Mouse (Mus musculus) skeletal muscle tissue, adult 2 months (tissue): Measurements from ENCODE around the gene Rbms2.
"Not testable (repeated sequence)": the region's sequence is repeated elsewhere in the genome, so short reads cannot be mapped to it uniquely, and the experiment has no call there.

ENCODE experiments used
- DNase-seq: peaks from one replicate; pipeline ENCODE4 v3.0.0-alpha.2; 2012; ENCODE audit warnings: low read depth, low spot score

The Rbms2 gene

DNA sequence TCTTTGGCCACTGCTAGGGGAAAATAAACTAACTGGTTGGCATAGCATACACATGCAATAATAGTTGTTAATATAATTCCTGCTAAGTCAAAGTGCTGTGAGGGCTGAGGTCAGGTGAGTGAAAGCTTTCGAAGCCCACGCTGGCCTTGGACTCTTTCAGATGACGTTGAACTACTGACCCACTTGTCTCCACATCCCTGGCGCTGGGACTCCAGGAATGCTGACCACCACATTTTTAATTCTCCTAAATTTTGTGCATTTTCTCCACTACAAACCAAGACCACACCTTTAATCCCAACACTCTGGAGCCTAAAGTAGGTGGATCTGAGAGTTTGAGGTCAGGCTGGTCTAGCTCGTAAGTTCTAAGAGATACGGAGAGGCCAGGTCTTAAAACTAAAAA is 13.0 kb upstream of the Rbms2 start:
- DNase-seq: no peak

DNA sequence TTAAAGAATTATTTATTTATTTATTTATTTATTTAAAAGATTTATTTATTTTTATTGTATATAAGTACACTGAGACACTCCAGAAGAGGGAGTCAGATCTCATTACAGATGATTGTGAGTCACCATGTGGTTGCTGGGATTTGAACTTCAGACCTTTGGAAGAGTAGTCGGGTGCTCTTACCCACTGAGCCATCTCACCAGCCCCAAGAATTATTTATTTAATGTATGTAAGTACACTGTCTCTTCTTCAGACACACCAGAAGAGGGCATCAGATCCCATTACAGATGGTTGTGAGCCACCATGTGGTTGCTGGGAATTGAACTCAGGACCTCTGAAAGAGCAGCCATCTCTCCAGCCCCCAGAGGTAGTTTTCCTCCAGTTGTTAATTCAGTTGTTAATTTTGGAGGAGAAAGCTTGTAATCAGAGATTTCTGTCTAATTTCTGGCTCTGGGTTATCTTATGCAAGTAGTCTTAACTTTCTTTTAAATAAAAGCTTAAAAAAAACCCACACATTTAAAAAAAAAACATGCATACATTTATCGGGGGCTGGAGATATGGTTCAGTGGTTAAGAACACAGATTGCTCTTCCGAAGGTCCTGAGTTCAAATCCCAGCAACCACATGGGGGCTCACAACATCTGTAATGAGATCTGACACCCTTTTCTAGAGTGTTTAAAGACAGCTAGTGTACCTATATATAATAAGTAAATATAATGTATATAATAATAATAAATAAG is 12.1 kb upstream of the Rbms2 start:
- DNase-seq: not testable (repeated sequence)

GRCm38 (mm10) chr10:128191472-128191871 is 11.4 kb upstream of the Rbms2 start:
- DNase-seq: no peak

GRCm38 (mm10) chr10:128188242-128188877 is 8.3 kb upstream of the Rbms2 start:
- peak; percentile 66 for DNase-seq

DNA sequence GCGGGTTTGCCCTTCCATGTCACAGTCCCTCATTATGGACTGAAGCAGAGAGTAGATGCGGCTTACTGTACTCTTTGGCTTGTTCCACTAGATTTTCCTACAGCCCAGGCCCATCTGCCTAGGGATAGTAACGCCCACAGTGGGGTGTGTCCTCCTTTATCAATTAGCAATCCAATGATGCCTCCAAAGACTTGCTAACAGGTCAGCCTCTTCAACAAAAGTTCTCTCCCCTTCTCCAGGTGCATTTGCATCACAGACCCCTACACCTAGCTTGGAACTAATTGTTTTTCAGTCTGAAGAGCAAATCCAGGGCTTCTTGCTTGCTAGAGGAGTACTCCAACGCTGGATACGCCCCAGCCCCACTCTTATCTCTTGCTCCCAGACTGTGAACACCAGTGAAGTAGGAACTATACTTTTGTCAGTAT is 7.1 kb upstream of the Rbms2 start:
- no peak for DNase-seq

- peak; percentile 90 for DNase-seq
Observed at GRCm38 (mm10) chr10:128185959-128186358, 5.9 kb upstream of the Rbms2 start.

GRCm38 (mm10) chr10:128185277-128185940 is 5.3 kb upstream of the Rbms2 start:
- DNase-seq: peak; percentile 67

DNA sequence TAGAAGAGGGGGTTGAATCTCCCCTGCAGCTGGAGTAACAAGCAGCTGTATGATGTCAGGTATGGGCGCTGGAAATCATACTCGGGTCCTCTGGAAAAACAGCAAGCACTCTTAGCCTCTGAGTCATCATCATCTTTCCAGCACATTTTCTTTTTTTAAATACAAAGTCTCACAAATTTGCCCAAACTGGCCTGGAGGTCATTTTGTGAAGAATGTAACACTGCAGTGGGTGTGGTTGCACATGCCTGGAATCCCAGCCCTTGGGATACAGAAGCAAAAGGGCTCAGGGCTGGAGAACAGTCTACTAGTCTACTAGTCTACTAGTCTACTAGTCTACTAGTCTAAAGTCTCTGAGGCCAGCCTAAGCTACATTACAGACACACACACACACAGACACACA is 4.2 kb upstream of the Rbms2 start:
- peak; percentile 29 for DNase-seq

- DNase-seq: no peak
Observed at GRCm38 (mm10) chr10:128177316-128177715, 2.8 kb downstream of the Rbms2 start.

- peak; percentile 71 for DNase-seq
Observed at GRCm38 (mm10) chr10:128175996-128176755, 3.9 kb downstream of the Rbms2 start.

DNA sequence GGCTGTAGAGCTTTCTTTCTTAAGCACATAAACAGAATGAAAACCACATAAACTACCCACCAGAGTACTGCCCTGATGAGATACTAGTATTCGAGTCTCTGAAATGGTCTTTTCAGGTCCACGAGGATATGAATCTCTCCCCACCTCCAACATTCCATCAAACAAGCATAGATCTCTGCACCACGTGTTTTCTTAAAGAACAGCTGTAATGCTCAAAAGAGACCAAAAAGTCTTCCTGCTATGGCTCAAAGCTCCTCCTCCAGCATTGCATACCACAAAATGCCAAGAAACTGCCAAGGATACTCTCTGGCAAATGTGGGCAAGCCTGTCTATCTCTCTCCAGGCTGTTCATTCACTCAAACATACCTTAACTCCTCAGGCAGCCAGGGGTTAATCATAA is 4.8 kb downstream of the Rbms2 start:
- DNase-seq: no peak

GRCm38 (mm10) chr10:128171348-128171747 is 8.7 kb downstream of the Rbms2 start:
- DNase-seq: not testable (repeated sequence)

DNA sequence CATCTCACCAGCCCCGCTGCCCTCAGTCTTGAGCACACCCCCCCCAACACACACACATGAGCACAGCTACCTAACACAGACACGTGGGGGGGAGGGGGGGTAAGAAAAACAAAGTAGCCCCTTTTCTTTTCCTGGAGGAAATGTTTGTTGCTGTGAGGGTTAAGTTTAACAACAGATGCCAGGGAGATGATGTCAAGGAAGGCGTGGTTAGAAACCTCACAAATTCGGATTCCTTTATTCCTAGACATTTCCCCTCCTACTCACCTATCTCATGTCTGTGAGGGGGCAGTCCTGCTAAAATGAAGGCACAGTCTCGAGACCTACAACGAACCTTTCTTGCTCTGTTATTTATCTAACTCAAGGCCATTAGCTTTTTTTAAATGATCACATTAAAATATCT is 13.0 kb downstream of the Rbms2 start:
- DNase-seq: no peak

DNA sequence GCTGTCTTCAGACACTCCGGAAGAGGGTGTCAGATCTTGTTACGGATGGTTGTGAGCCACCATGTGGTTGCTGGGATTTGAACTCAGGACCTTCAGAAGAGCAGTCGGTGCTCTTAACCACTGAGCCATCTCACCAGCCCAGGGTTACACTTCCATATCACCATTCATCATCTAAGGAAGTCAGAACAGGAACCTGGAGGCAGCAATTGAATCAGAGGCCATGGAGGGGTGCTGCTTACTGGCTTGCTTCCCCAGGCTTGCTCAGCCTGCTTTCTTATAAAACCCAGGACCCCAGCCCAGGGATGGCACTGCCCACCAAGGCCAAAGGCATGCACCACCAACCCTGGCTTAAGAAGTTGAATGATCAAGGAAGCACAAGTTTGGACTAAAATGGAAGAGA is 14.4 kb downstream of the Rbms2 start:
- not testable (repeated sequence) for DNase-seq

GRCm38 (mm10) chr10:128153978-128154377 is 26.1 kb downstream of the Rbms2 start:
- no peak for DNase-seq

GRCm38 (mm10) chr10:128150941-128151340 is 29.2 kb downstream of the Rbms2 start:
- peak; percentile 34 for DNase-seq

GRCm38 (mm10) chr10:128149592-128149991 is 30.5 kb downstream of the Rbms2 start:
- peak; percentile 89 for DNase-seq

DNA sequence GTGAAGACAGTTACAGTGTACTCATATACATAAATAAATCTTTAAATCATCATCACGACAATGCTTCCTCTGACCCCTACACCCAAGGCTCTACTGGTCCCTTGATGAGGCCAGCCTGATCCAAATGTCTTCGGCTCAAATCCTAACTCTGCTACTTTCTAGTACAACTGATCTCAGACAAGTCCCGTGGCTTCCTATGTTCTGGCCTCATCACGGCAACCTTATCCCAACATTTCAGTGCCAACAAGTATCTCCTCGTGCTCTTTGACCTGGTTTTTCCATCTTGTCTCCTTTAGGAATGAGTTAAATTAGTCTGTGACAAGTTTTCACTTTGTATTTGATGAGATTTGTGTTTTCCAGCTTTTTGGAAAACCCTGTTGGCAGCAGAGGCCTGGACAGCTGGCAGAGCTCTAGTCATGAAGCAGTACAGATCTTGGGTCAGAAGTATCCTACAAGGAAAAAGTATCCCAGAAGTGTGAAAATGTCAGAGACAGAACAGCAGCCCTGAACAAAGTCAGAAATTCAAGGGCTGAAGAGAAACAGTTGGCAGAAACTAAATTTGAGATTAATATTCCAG is 31.2 kb downstream of the Rbms2 start:
- no peak for DNase-seq

DNA sequence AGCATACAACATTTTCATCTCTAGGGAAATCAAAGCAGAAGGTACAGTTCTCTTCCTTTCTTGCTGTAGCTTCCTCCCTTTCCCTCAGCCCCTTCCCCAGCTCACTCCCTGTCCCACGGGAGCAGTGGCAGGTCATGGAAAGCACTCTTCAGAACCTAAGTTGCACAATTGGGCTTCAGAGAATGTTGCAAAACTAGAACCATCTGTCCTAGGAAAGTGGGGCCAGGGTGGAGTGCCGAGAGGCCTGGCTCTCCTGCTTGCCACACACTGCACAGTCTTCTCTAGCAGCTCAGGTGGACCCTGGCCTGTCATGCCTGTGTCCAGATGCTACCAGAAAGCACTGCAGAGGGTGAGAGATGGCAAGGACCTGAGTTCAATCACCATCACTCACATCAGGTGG is 35.1 kb downstream of the Rbms2 start:
- DNase-seq: peak; percentile 42

DNA sequence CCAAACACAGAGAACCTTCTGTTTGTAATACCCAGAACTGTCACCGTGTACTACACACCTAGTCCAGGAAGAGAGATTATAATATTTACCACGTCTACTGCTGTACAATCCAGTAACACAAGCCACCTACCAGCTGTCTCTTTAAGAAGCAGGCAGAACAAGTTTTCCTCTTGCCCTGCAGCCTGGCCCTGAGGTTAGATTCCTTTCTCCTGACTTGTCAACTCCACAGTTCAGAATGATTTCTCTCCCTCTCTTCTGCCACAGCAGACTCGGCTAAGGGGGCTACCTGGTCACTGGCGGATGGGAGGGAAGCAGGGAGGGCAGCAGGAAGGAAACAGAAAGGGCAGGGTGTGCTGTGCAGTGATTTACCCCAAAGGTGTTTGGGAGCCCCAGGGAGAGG is 36.4 kb downstream of the Rbms2 start:
- no peak for DNase-seq

DNA sequence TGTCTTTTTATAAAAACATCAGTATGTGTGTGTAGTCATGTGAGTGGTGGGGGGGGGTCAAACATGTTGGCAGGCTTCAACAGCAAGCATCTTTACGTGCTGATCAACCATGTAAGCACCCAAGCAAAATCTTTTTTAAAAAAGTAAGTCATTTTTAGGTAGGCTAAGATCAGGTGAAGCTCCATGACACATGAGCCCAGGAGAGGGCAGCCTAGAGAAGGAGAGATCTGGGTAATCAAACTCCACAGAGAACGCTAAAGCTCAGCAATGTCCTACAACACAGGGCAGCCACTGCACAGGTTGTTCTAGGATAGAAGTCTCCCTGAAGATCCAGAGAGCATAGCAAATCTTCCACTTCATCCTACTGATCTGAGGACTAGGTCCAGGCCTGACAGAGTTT is 37.9 kb downstream of the Rbms2 start:
- no peak for DNase-seq
